Mouse (Mus musculus) G1E (cell line): ENCODE measurements around the gene Sectm1a.

ENCODE experiments used
- CTCF ChIP-seq: IDR thresholded peaks from 2 replicates; pipeline ENCODE4 v1.5.1; 2012; ENCODE audit warnings: low read depth, low read length, inconsistent platforms, mixed read lengths
- GATA1 ChIP-seq: IDR thresholded peaks from 2 replicates; pipeline ENCODE4 v1.6.1; 2012; ENCODE audit warnings: borderline replicate concordance, low read length, inconsistent platforms, mixed read lengths
- GATA2 ChIP-seq: IDR thresholded peaks from 2 replicates; pipeline ENCODE4 v1.6.1; 2012; ENCODE audit warnings: low read depth, low read length, inconsistent platforms, borderline replicate concordance
- TAL1 ChIP-seq: conservative IDR thresholded peaks from 2 replicates; pipeline ENCODE4 v1.6.1; 2012; ENCODE audit warnings: low read depth, low read length, inconsistent platforms, mixed read lengths

DNA sequence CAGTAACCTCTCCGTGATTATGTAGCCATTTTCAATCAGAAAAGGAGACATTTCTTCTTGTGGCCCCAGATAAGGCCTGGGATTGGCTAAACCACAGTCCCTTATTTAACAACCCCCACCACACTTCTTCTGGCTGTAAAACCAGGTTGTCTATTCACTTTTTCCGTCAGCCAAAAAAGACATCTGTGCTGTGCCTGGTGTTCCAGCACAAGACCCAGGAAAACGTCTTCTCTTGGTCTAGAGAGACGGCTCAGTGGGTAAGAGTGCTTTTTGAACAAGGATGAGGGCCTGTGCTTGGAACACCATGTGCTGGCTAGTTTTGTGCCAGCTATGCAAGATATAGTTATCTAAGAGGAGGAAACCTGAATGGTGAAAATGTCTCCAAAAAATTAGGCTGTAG is 42.4 kb upstream of the Sectm1a start:
- TF ChIP-seq CTCF (no peak), GATA1 (no peak), TAL1 (no peak), GATA2 (no peak)
